Mouse (Mus musculus): ENCODE data around the gene Ankrd23.

GRCm38 (mm10) chr1:36529274-36529673, 7.4 kb downstream of the Ankrd23 start:
- TF ChIP-seq POLR2A (IDR thresholded peaks at IDR 0.05; ENCODE audit: borderline replicate concordance, low read depth, low read length) (no peak), CTCF (IDR thresholded peaks at IDR 0.05; ENCODE audit: low read depth, low read length) (no peak)
